Mouse (Mus musculus) brain, embryonic 14.5 days (tissue): ENCODE measurements around the gene Defb38.

Experiments used
- CTCF ChIP-seq: fragments of 200-500 bp; IDR thresholded peaks from 2 replicates; pipeline ENCODE4 v1.5.1; 2012; ENCODE audit warnings: inconsistent platforms, mild to moderate bottlenecking, moderate library complexity, borderline replicate concordance; ENCODE audit not compliant: insufficient read depth, insufficient read length; ENCODE audit errors: extremely low read depth
- POLR2A ChIP-seq: fragments of 200-500 bp; IDR thresholded peaks from 2 replicates; pipeline ENCODE4 v1.6.1; 2012; ENCODE audit warnings: mild to moderate bottlenecking, inconsistent platforms, borderline replicate concordance; ENCODE audit not compliant: poor library complexity, insufficient read depth, insufficient read length, severe bottlenecking; ENCODE audit errors: extremely low read depth

- no peak for TF ChIP-seq POLR2A
- no peak for TF ChIP-seq CTCF
Observed at GRCm38 (mm10) chr8:19064710-19065109, 38.3 kb upstream of the Defb38 start, which contains the start of gene Defb39.
